Mouse (Mus musculus): ENCODE measurements around the gene Tns4. TPM values are rescaled to one million over a fixed set of nuclear protein-coding genes. Genes with fewer than 3 reads are reported as not detected.
A peak's percentile ranks its signal among the peaks of the same experiment; 100 is the strongest.

The Tns4 gene
- polyA plus RNA-seq, 1 experiment from 2014 or later = 0.17 TPM

DNA sequence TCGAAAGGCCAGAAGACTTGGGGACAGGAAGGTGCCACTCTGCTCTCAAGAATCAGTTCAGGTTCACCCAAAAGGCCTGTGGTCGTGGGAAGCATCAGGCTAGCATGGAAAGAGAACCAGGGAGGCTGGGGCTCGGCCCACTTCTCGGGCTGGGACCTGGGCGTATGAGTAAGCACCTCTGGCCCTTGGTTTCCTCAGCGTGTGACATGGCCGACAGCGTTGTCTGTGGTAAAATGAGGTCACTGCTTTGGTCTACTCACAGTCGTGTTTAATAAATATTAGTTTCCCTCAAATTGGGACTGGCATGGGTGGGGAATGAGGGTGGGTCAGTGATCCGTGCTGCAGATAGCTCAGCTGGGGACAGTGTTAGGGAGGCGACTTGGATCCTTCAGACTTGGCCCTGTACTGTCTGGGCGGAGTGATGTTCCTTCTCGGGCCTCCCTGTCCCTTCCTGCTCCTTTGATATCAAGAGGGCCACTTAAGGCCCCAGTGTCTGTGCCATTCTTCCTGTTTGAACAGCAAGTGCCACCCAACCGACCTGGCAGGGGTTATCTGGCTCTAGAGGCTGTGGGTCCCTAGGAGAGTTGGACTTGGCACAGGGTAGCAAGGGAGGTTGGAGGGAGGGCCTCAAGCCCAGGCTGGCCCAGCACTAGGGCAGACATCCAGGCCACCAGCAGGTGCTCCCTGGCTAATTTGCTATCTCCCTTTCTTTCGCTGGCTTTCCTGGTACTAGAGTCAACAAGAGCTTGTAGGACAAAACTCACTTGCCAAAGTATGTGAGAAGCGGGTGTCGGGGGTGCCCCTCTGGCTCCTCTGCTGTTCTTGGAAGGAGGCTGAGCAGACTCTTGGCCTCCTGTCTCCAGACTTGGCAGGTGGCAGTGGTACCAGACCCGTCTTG is 38.9 kb upstream of the Tns4 start:
- Histone ChIP-seq H3K4me2 (no peak overlapping the region), H3K4me3 (no peak overlapping the region)

DNA sequence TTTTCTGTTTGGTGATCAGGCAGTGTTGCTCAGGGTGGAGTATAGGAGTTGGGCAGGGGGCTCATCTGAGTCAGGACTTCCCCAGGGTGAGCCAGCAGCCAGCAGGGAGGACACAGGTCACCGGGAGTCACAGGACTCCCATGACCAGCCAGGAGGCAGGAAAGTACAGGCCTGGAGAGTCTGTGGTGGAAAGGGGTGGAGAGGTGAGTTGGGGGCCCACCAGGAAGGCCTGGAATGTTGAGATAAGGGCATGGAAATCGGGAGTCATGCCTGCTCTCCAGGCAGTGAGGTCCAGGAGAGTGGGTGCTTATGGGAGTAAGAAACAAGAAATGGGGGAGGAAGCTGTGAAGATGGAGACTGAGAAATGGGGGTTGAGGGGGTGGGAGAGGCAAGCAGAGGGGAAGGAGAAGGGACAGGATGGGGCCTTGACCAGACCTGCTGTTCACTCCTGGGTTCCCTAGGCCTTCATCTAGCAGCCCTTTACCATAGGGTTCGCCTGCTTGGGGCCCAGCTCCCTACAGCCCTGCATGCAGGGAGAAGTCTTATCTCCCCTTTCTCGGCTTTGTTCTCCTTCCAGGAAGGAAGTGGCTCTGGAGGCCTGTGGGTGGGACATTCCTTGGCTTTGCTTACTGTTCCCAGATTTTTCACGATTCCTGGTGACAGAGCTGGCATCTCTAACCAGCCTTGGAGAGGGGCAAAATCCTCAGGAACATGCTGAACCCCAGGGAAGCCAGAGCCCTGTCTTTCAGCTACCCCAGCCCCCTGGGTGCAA is 37.6 kb upstream of the Tns4 start:
- Histone ChIP-seq H3K9me3 (no peaks in the 10 kb centered on the region), H3K27ac (peak overlapping the region; percentile 40; the same call in 1 of the 2 replicates), H3K36me3 (no peaks in the 10 kb centered on the region), H3K4me3 (no peak overlapping the region), H3K4me2 (no peak overlapping the region), H3K4me1 (replicated peaks) (peaks cover 33% of the 10 kb centered on the region), H3K9ac (no peak overlapping the region; the same call in 1 of the 2 replicates), H3K27me3 (no peaks in the 10 kb centered on the region)
- 51% methylated on average over 5 of the region's 5 CpGs for WGBS
- ATAC-seq (ENCODE audit: low FRiP score) = no peak

More for the DNA sequence above, 38.9 kb upstream of the Tns4 start:
- no peak overlapping the region; the same call in 1 of the 2 replicates for H3K27ac ChIP-seq
- ATAC-seq (ENCODE audit: low FRiP score) = no peak
- H3K9me3 ChIP-seq = no peaks in the 10 kb centered on the region
- 82% methylated on average over 18 of the region's 18 CpGs for WGBS
- H3K9ac ChIP-seq = no peak overlapping the region
- peaks cover 45% of the 10 kb centered on the region for H3K4me1 ChIP-seq (replicated peaks)
- H3K27me3 ChIP-seq = no peaks in the 10 kb centered on the region
- no peaks in the 10 kb centered on the region for H3K36me3 ChIP-seq

DNA sequence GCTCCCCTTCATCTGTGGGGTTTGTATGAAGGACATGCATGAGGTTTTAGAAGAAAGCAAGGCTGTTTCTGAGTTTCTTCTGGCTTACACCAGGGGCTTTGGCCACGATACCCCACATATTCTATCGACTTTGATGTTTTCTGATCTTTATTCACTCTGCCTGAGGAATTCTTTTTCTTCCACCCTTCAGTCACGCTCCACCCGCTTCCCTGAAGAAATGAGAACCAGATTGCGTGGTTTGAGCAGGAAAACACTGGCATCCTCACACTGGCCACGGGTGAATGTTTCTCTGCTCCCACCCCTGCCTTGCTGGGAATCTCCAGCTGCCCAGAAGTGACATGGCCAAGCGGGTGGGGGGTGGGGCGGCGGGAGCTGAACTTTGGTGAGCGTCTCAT is 35.5 kb upstream of the Tns4 start:
- Histone ChIP-seq H3K36me3 (no peaks in the 10 kb centered on the region), H3K4me1 (replicated peaks) (peaks cover 38% of the 10 kb centered on the region), H3K4me2 (no peak overlapping the region), H3K27me3 (no peaks in the 10 kb centered on the region), H3K9ac (0 out of 2 replicates have a peak overlapping the region, but pooled peaks have one; percentile 10), H3K27ac (peak overlapping the region; percentile 42; the same call in 1 of the 2 replicates), H3K4me3 (no peak overlapping the region), H3K9me3 (no peaks in the 10 kb centered on the region)
- ATAC-seq (ENCODE audit: low FRiP score) = no peak
- WGBS = 50% methylated on average over 10 of the region's 10 CpGs

DNA sequence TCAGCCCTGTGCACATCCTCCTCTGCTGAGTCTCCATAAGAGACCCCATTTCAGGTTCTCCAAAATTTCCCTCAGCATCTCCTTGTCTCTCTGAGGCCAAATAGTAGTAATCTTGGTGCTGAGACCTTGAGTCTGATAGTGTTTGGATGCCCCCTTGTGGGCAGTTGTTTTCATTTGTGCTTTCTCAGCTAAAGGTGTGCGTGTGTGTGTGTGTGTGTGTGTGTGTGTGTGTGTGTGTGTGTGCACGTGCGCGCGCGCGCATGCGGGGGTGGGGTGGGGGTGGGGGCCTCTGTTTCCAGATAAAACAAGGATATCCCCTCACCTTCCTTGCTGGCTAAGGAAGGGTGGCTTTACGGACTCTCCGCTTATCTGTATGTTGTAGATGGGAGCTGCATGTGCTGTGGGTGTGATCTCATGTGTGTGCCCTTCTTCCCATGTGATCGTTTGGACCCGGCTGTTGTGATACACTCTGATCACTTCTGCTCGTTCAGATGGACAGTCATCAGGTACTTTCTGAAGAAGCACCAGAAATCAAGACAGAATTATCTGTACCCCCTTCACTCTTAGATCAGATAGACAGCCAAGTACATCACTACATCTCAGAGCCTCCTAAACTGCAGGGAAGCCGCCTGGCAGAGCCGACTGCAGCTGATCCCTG is 35.0 kb upstream of the Tns4 start:
- peaks cover 33% of the 10 kb centered on the region for H3K4me1 ChIP-seq (replicated peaks)
- no peak for ATAC-seq (ENCODE audit: low FRiP score)
- 0 out of 2 replicates have a peak overlapping the region, but pooled peaks have one; percentile 10 for H3K9ac ChIP-seq
- 48% methylated on average over 14 of the region's 15 CpGs for WGBS
- H3K27me3 ChIP-seq = no peaks in the 10 kb centered on the region
- no peak overlapping the region for H3K4me2 ChIP-seq
- no peaks in the 10 kb centered on the region for H3K9me3 ChIP-seq
- H3K36me3 ChIP-seq = no peaks in the 10 kb centered on the region
- H3K27ac ChIP-seq = peak overlapping the region; percentile 42; the same call in 1 of the 2 replicates
- H3K4me3 ChIP-seq = no peak overlapping the region

DNA sequence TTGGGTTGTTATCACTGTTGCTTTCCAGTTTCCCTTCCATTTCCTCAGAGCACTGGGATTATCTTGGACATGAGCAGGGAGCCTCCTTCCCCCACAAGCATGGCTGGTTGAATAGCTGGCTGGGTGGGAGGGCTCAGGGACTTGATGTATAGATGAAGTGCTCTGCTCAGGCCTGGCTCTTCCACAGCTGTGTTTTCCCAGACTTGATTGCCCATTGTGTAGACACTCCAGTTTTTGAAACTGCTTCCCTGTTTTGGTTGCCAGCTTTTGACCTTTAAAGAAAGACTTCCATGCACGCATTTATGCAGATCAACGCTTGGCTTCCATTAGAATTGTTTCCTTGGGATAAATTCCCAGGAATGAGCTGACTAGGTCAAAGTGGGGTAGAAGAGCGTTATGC is 33.6 kb upstream of the Tns4 start:
- no peak overlapping the region for H3K27ac ChIP-seq
- WGBS = 48% methylated on average over 3 of the region's 3 CpGs

DNA sequence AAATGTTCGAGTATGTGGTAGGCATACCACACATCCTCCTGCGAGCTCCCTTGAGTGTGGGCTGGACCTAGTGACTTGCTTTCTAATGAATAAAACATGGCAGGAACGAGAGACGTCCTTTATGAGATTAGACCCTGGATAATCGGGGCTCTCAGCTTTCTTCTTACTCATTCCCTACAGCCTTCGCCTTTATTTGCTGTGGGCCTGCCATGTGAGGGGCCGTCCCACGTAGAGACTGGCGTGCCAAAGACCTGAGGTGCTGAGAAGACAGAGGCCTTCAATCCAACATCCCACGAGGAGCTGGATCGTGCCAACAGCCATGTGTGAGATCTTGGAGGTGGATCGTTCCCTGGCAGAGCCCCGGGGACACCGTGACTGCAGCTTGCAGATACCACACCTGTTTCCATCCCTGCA is 32.1 kb upstream of the Tns4 start:
- peak overlapping the region; percentile 58; the same call in 1 of the 2 replicates for H3K27ac ChIP-seq
- no peak overlapping the region for H3K9ac ChIP-seq
- H3K4me2 ChIP-seq = no peak overlapping the region
- WGBS = 43% methylated on average over 14 of the region's 14 CpGs
- ATAC-seq (ENCODE audit: low FRiP score) = no peak
- no peak overlapping the region for H3K4me3 ChIP-seq
- no peaks in the 10 kb centered on the region for H3K27me3 ChIP-seq
- no peaks in the 10 kb centered on the region for H3K36me3 ChIP-seq
- H3K4me1 ChIP-seq (replicated peaks) = peaks cover 18% of the 10 kb centered on the region
- no peaks in the 10 kb centered on the region for H3K9me3 ChIP-seq

More for the DNA sequence above, 33.6 kb upstream of the Tns4 start:
- no peaks in the 10 kb centered on the region for H3K9me3 ChIP-seq
- no peaks in the 10 kb centered on the region for H3K36me3 ChIP-seq
- ATAC-seq (ENCODE audit: low FRiP score) = no peak
- no peaks in the 10 kb centered on the region for H3K27me3 ChIP-seq
- H3K9ac ChIP-seq = no peak overlapping the region
- no peak overlapping the region for H3K4me3 ChIP-seq
- H3K4me2 ChIP-seq = no peak overlapping the region
- peaks cover 26% of the 10 kb centered on the region for H3K4me1 ChIP-seq (replicated peaks)

DNA sequence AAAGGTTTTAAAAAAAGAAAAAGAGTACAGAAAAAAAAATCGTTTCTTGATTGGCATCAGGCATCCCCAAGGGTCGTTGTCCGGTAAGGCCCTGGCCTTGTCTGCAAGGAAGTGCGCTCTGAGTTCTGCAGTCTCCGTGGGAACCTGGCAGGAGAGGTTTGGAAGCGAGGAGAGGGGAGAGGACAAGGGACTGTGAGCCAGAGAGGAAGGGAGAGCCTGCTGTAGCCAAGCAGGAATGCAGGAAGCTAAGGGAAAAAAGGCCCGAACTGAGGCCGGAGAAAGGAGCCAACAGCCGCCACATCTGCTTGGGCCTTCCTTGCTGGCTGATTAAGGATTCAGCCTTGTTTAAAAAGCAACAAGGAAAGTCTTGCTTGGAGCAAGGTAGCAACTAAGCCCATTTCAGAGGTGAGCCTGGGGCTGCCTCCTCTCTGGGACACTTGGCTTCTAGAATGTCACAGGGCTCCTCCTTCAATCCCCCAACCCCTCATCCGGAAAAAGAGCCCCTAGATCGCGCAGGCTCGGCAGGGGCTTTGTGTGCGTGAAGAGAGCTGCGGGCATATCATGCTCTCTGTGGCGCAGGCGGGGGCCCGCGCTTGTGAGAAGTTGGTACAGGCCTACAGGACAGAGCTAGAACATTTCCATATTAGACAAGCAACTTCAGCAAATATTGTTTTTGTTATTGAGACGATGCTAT is 31.6 kb upstream of the Tns4 start:
- Histone ChIP-seq H3K27me3 (no peaks in the 10 kb centered on the region), H3K4me1 (replicated peaks) (peaks cover 18% of the 10 kb centered on the region), H3K4me2 (no peak overlapping the region), H3K36me3 (no peaks in the 10 kb centered on the region), H3K9ac (no peak overlapping the region), H3K4me3 (no peak overlapping the region), H3K9me3 (no peaks in the 10 kb centered on the region), H3K27ac (peak overlapping the region; percentile 58)
- ATAC-seq (ENCODE audit: low FRiP score) = no peak
- WGBS = 39% methylated on average over 20 of the region's 20 CpGs

DNA sequence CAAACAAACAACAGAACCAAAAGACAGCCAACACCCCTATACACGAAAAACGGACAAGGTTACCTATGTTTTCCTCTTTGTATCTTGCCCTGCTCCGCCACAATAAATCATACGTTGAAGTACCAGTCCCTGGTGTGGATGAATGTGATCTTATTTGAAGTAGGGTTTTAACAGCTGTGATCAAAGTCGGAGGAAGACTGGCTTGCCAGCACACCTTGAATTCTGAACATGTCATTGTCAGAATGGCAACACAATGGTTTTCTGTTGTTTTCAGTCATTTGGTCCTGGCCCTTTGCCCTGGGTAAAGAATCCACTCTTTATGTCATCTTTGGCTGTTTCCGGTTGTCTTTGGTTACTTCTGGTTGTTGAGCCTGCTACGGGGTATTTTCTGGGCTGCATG is 29.9 kb upstream of the Tns4 start:
- WGBS = 85% methylated on average over 7 of the region's 7 CpGs
- no peaks in the 10 kb centered on the region for H3K9me3 ChIP-seq
- H3K9ac ChIP-seq = no peak overlapping the region
- peaks cover 11% of the 10 kb centered on the region for H3K4me1 ChIP-seq (replicated peaks)
- no peak overlapping the region for H3K27ac ChIP-seq
- H3K4me3 ChIP-seq = no peak overlapping the region
- no peak overlapping the region for H3K4me2 ChIP-seq
- no peak for ATAC-seq (ENCODE audit: low FRiP score)
- no peaks in the 10 kb centered on the region for H3K36me3 ChIP-seq
- H3K27me3 ChIP-seq = no peaks in the 10 kb centered on the region

DNA sequence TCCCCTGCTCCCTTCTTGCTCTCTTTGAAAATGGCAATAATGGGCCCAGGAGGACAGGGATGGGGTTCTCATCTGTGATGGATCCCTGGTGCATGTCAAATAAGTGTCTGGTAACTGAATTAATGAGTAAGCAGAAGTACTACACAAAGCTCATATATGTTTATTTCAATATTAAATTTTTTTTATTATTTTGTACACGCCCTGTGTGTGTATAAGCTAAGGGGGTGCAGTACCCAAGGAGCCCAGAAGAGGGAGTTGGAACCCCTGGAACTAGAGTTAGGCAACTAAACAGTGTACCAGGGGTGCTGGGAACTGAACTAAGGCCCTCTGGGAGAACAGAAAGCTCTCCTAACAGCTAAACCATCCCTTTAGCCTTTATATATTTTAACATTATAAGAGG is 29.3 kb upstream of the Tns4 start:
- Histone ChIP-seq H3K4me1 (replicated peaks) (peaks cover 11% of the 10 kb centered on the region), H3K27ac (no peak overlapping the region), H3K9me3 (no peaks in the 10 kb centered on the region), H3K36me3 (no peaks in the 10 kb centered on the region), H3K9ac (no peak overlapping the region), H3K4me2 (no peak overlapping the region), H3K27me3 (no peaks in the 10 kb centered on the region), H3K4me3 (no peak overlapping the region)
- ATAC-seq (ENCODE audit: low FRiP score) = no peak
- WGBS = 97% methylated on average over 1 of the region's 1 CpGs

DNA sequence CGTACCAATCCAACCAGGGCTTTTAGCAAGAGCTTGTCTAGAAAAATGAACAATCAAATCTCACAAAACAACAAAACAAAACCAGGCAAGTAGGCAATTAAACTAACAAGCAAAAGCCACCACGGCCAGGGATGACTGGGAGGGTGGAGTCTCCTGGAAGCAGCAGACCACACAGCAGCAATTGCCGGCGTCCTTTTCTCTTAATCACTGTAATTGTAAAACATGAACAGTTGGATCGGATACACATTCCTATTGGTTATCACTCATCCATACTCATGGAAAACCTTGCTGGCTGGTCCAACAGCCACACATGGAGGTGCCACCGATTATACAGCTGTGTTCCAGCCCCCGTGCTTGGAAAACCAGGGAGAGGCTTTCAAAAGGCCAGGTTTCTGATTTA is 28.8 kb upstream of the Tns4 start:
- no peak overlapping the region for H3K4me2 ChIP-seq
- no peaks in the 10 kb centered on the region for H3K27me3 ChIP-seq
- H3K36me3 ChIP-seq = no peaks in the 10 kb centered on the region
- WGBS = 87% methylated on average over 7 of the region's 7 CpGs
- no peak for ATAC-seq (ENCODE audit: low FRiP score)
- no peak overlapping the region for H3K4me3 ChIP-seq
- H3K27ac ChIP-seq = no peak overlapping the region
- H3K9me3 ChIP-seq = no peaks in the 10 kb centered on the region
- no peak overlapping the region for H3K9ac ChIP-seq
- H3K4me1 ChIP-seq (replicated peaks) = peaks cover 14% of the 10 kb centered on the region

DNA sequence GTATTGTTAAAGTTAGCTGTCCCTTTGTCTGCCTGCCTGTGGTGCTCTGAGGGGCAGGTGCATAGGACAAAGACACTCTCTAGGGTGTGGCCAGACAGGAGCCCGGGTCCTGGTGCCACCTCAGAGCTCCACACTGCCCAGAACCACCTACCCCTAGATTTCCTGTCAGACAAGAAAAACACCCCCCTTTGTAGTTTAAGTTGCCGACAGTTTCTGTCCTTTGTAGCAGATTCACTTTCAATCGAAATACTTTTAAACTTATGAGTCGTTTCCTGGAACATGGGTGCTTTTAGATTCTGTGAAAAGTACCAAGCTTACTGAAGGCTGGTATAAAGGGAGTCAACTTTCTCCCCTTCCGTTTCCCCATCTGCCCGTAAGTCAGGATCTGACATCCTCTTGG is 26.8 kb upstream of the Tns4 start:
- H3K4me3 ChIP-seq = no peak overlapping the region
- H3K27me3 ChIP-seq = no peaks in the 10 kb centered on the region
- no peaks in the 10 kb centered on the region for H3K36me3 ChIP-seq
- no peaks in the 10 kb centered on the region for H3K9me3 ChIP-seq
- no peak overlapping the region for H3K9ac ChIP-seq
- H3K27ac ChIP-seq = no peak overlapping the region
- H3K4me2 ChIP-seq = no peak overlapping the region
- peaks cover 16% of the 10 kb centered on the region for H3K4me1 ChIP-seq (replicated peaks)
- ATAC-seq (ENCODE audit: low FRiP score) = no peak
- WGBS = 79% methylated on average over 6 of the region's 6 CpGs

Data from hindbrain, embryonic 13.5 days (tissue).